In genomic region chr5:112538295-112538694, GRCm38 (mm10) we compare ENCODE assay signal across 17 mouse cellular contexts. TPM values are rescaled to one million over a fixed set of nuclear protein-coding genes. Genes with fewer than 3 reads are reported as not detected.
"Had no signal": no experiment of that assay in that cellular context is flagged by ENCODE, and none has a peak within 500 bp of the region (broad histone marks: within the 10 kb centered on the region; RNA-seq: fewer than 3 reads in every experiment).

No protein-coding gene starts in this region.

- H3K9ac ChIP-seq: neural tube, embryonic 12.5 days; neural tube, embryonic 13.5 days; neural tube, embryonic 15.5 days; stomach, embryonic 15.5 days had no signal

- H3K27ac ChIP-seq: neural tube, embryonic 12.5 days; neural tube, embryonic 13.5 days; neural tube, embryonic 15.5 days; stomach, embryonic 15.5 days; stomach, postnatal 0 days had no signal

- H3K4me2 ChIP-seq: neural tube, embryonic 12.5 days; neural tube, embryonic 13.5 days; neural tube, embryonic 15.5 days; stomach, embryonic 15.5 days had no signal

- H3K27me3 ChIP-seq: neural tube, embryonic 12.5 days; neural tube, embryonic 15.5 days; stomach, embryonic 15.5 days had no signal

- H3K4me1 ChIP-seq: stomach, embryonic 15.5 days had no signal

- H3K36me3 ChIP-seq: neural tube, embryonic 12.5 days; neural tube, embryonic 13.5 days; neural tube, embryonic 15.5 days; stomach, embryonic 15.5 days had no signal

- DNase-seq: retina, postnatal 1 day; right cerebral cortex, postnatal 14 days; right cerebral cortex, postnatal 25 days; right cerebral cortex, postnatal 4 days; spleen, adult 18-20 months; thymus, adult 18-20 months; thymus, adult 2 months; thymus, postnatal 14 days; thymus, postnatal 25 days; thymus, postnatal 36 days; thymus, postnatal 4 days had no signal

- H3K4me3 ChIP-seq: neural tube, embryonic 12.5 days; neural tube, embryonic 13.5 days; neural tube, embryonic 15.5 days; stomach, embryonic 15.5 days had no signal

- H3K9me3 ChIP-seq: neural tube, embryonic 12.5 days; neural tube, embryonic 13.5 days; neural tube, embryonic 15.5 days; stomach, embryonic 15.5 days had no signal

RNA-seq across cellular contexts. Expression of gene Sez6l, which starts 38.7 kb away (rescaled TPM):
- total RNA-seq: neutrophil, adult 5-6 weeks had no signal
